Mouse (Mus musculus): ENCODE measurements around the gene Ccdc171. TPM values are rescaled to one million over a fixed set of nuclear protein-coding genes. Genes with fewer than 3 reads are reported as not detected.
A peak's percentile ranks its signal among the peaks of the same experiment; 100 is the strongest.
"Not testable (repeated sequence)": the region's sequence is repeated elsewhere in the genome, so short reads cannot be mapped to it uniquely, and the experiment has no call there.

The Ccdc171 gene
- polyA plus RNA-seq, 1 experiment from 2014 or later, result 4.6 TPM

- no peak overlapping the region for H3K27ac ChIP-seq
- no peak overlapping the region for H3K9ac ChIP-seq
- no peak overlapping the region for H3K4me2 ChIP-seq (replicated peaks)
- no peak for ATAC-seq (ENCODE audit: low FRiP score, low read depth)
- no peaks in the 10 kb centered on the region for H3K9me3 ChIP-seq
- no peaks in the 10 kb centered on the region for H3K27me3 ChIP-seq
- no peaks in the 10 kb centered on the region for H3K36me3 ChIP-seq
- no peak overlapping the region for H3K4me3 ChIP-seq
- peaks cover 20% of the 10 kb centered on the region for H3K4me1 ChIP-seq
Measured at GRCm38 (mm10) chr4:83527921-83528320, 2.6 kb downstream of the Ccdc171 start.

GRCm38 (mm10) chr4:83530060-83530459 is 4.7 kb downstream of the Ccdc171 start:
- not testable (repeated sequence) for ATAC-seq (ENCODE audit: low FRiP score, low read depth); H3K27ac ChIP-seq; H3K4me2 ChIP-seq (replicated peaks); H3K36me3 ChIP-seq; H3K4me3 ChIP-seq; H3K9ac ChIP-seq; H3K9me3 ChIP-seq; H3K27me3 ChIP-seq; H3K4me1 ChIP-seq
- WGBS, result 85% methylated on average over 4 of the region's 4 CpGs

- no peak for ATAC-seq (ENCODE audit: low FRiP score, low read depth)
- H3K9me3 ChIP-seq, result no peaks in the 10 kb centered on the region
- WGBS, result 67% methylated on average over 9 of the region's 9 CpGs
Measured at GRCm38 (mm10) chr4:83533168-83533911, 8.0 kb downstream of the Ccdc171 start.

GRCm38 (mm10) chr4:83534024-83534423 is 8.7 kb downstream of the Ccdc171 start:
- no peak for ATAC-seq (ENCODE audit: low FRiP score, low read depth)
- 27% methylated on average over 7 of the region's 7 CpGs for WGBS
- Histone ChIP-seq H3K27ac (no peak overlapping the region), H3K4me2 (replicated peaks) (no peak overlapping the region), H3K27me3 (no peaks in the 10 kb centered on the region), H3K36me3 (no peaks in the 10 kb centered on the region), H3K4me3 (no peak overlapping the region), H3K9ac (no peak overlapping the region), H3K4me1 (no peaks in the 10 kb centered on the region), H3K9me3 (no peaks in the 10 kb centered on the region)

More at GRCm38 (mm10) chr4:83533168-83533911, 8.0 kb downstream of the Ccdc171 start:
- Histone ChIP-seq H3K27me3 (no peaks in the 10 kb centered on the region), H3K27ac (no peak overlapping the region), H3K36me3 (no peaks in the 10 kb centered on the region), H3K4me2 (replicated peaks) (no peak overlapping the region), H3K4me1 (no peaks in the 10 kb centered on the region), H3K9ac (no peak overlapping the region), H3K4me3 (no peak overlapping the region)

- Histone ChIP-seq H3K9ac (no peak overlapping the region), H3K4me1 (peaks cover 10% of the 10 kb centered on the region; the same call in 1 of the 2 replicates), H3K27ac (no peak overlapping the region), H3K36me3 (no peaks in the 10 kb centered on the region), H3K4me3 (no peak overlapping the region), H3K27me3 (no peaks in the 10 kb centered on the region), H3K9me3 (no peaks in the 10 kb centered on the region), H3K4me2 (replicated peaks) (peak overlapping the region; percentile 46)
- WGBS, result 33% methylated on average over 18 of the region's 18 CpGs
- ATAC-seq (ENCODE audit: low FRiP score, low read depth), result no peak
Measured at GRCm38 (mm10) chr4:83549501-83549900, 24.2 kb downstream of the Ccdc171 start.

GRCm38 (mm10) chr4:83567190-83568113 is 42.1 kb downstream of the Ccdc171 start:
- H3K9me3 ChIP-seq, result no peaks in the 10 kb centered on the region
- no peak for ATAC-seq (ENCODE audit: low FRiP score, low read depth)
- 27% methylated on average over 13 of the region's 13 CpGs for WGBS
- H3K36me3 ChIP-seq, result no peaks in the 10 kb centered on the region
- peaks cover 9% of the 10 kb centered on the region for H3K4me1 ChIP-seq
- H3K4me2 ChIP-seq (replicated peaks), result peak overlapping the region; percentile 51
- H3K27me3 ChIP-seq, result no peaks in the 10 kb centered on the region
- H3K4me3 ChIP-seq, result 0 out of 2 replicates have a peak overlapping the region, but pooled peaks have one; percentile 8
- H3K9ac ChIP-seq, result no peak overlapping the region
- no peak overlapping the region for H3K27ac ChIP-seq

GRCm38 (mm10) chr4:83568145-83568544 is 42.8 kb downstream of the Ccdc171 start:
- not testable (repeated sequence) for H3K27ac ChIP-seq; ATAC-seq (ENCODE audit: low FRiP score, low read depth); H3K9me3 ChIP-seq; H3K36me3 ChIP-seq; H3K27me3 ChIP-seq; H3K4me1 ChIP-seq; H3K9ac ChIP-seq
- 0 out of 2 replicates have a peak overlapping the region, but pooled peaks have one; percentile 8 for H3K4me3 ChIP-seq
- 7% methylated on average over 9 of the region's 9 CpGs for WGBS
- H3K4me2 ChIP-seq (replicated peaks), result peak overlapping the region; percentile 51

- 66% methylated on average over 6 of the region's 6 CpGs for WGBS
- Histone ChIP-seq H3K4me1 (peaks cover 9% of the 10 kb centered on the region), H3K9ac (no peak overlapping the region), H3K4me2 (replicated peaks) (no peak overlapping the region), H3K36me3 (no peaks in the 10 kb centered on the region), H3K4me3 (no peak overlapping the region), H3K27me3 (no peaks in the 10 kb centered on the region), H3K9me3 (no peaks in the 10 kb centered on the region), H3K27ac (no peak overlapping the region)
- ATAC-seq (ENCODE audit: low FRiP score, low read depth), result peak; percentile 59
Measured at GRCm38 (mm10) chr4:83570569-83570968, 45.2 kb downstream of the Ccdc171 start.

- no peak overlapping the region for H3K9ac ChIP-seq
- no peaks in the 10 kb centered on the region for H3K36me3 ChIP-seq
- WGBS, result 90% methylated on average over 5 of the region's 5 CpGs
- H3K27me3 ChIP-seq, result no peaks in the 10 kb centered on the region
- ATAC-seq (ENCODE audit: low FRiP score, low read depth), result no peak
- peaks cover 9% of the 10 kb centered on the region for H3K4me1 ChIP-seq
- H3K4me3 ChIP-seq, result no peak overlapping the region
- no peak overlapping the region for H3K27ac ChIP-seq
- no peak overlapping the region for H3K4me2 ChIP-seq (replicated peaks)
- H3K9me3 ChIP-seq, result no peaks in the 10 kb centered on the region
Measured at GRCm38 (mm10) chr4:83571033-83571432, 45.7 kb downstream of the Ccdc171 start.

- 63% methylated on average over 6 of the region's 6 CpGs for WGBS
- H3K27ac ChIP-seq, result no peak overlapping the region
- no peak overlapping the region for H3K9ac ChIP-seq
Measured at GRCm38 (mm10) chr4:83572521-83572920, 47.2 kb downstream of the Ccdc171 start.

GRCm38 (mm10) chr4:83576315-83576714 is 51.0 kb downstream of the Ccdc171 start:
- no peak overlapping the region for H3K4me2 ChIP-seq (replicated peaks)
- WGBS, result 58% methylated on average over 3 of the region's 3 CpGs

More at GRCm38 (mm10) chr4:83572521-83572920, 47.2 kb downstream of the Ccdc171 start:
- H3K27me3 ChIP-seq, result no peaks in the 10 kb centered on the region
- no peak overlapping the region for H3K4me3 ChIP-seq
- H3K36me3 ChIP-seq, result no peaks in the 10 kb centered on the region
- H3K9me3 ChIP-seq, result no peaks in the 10 kb centered on the region
- no peak for ATAC-seq (ENCODE audit: low FRiP score, low read depth)
- no peak overlapping the region for H3K4me2 ChIP-seq (replicated peaks)
- H3K4me1 ChIP-seq, result peaks cover 9% of the 10 kb centered on the region

GRCm38 (mm10) chr4:83580157-83580556 is 54.8 kb downstream of the Ccdc171 start:
- Histone ChIP-seq H3K27ac (no peak overlapping the region), H3K27me3 (no peaks in the 10 kb centered on the region), H3K4me2 (replicated peaks) (no peak overlapping the region), H3K4me3 (no peak overlapping the region), H3K9ac (no peak overlapping the region), H3K36me3 (no peaks in the 10 kb centered on the region), H3K9me3 (no peaks in the 10 kb centered on the region), H3K4me1 (no peaks in the 10 kb centered on the region)
- no peak for ATAC-seq (ENCODE audit: low FRiP score, low read depth)
- WGBS, result 19% methylated on average over 1 of the region's 1 CpGs

More at GRCm38 (mm10) chr4:83576315-83576714, 51.0 kb downstream of the Ccdc171 start:
- Histone ChIP-seq H3K9me3 (no peaks in the 10 kb centered on the region), H3K4me3 (no peak overlapping the region), H3K36me3 (no peaks in the 10 kb centered on the region), H3K27me3 (no peaks in the 10 kb centered on the region), H3K9ac (no peak overlapping the region), H3K4me1 (no peaks in the 10 kb centered on the region), H3K27ac (no peak overlapping the region)
- no peak for ATAC-seq (ENCODE audit: low FRiP score, low read depth)
